Mouse (Mus musculus) liver, postnatal 0 days (tissue): ENCODE data around the gene Hist1h3d. TPM values are rescaled to one million over a fixed set of nuclear protein-coding genes. Genes with fewer than 3 reads are reported as not detected.
"Not testable (repeated sequence)": the region's sequence is repeated elsewhere in the genome, so short reads cannot be mapped to it uniquely, and the experiment has no call there.

ENCODE experiments used
- ATAC-seq: fragments of 200-750 bp; cut with Nextera tagmentation; 2 replicates; pipeline ENCODE4 v1.8.0; 2017; ENCODE audit warnings: mild to moderate bottlenecking, moderate library complexity
- DNase-seq: peaks from one replicate; pipeline ENCODE4 v3.0.0-alpha.2; 2016
- H3K27ac ChIP-seq: fragments of 300-500 bp; sonication (generic); 2 replicates; pipeline ENCODE4 v1.5.1; 2014; ENCODE audit warnings: antibody characterized with exemption, moderate library complexity, mild to moderate bottlenecking, low read depth
- H3K27me3 ChIP-seq: fragments of 300-500 bp; sonication (generic); 2 replicates; pipeline ENCODE4 v1.6.1; 2014; ENCODE audit warnings: low read length, control low read depth, mixed read lengths; ENCODE audit not compliant: insufficient read depth
- H3K36me3 ChIP-seq: fragments of 300-500 bp; sonication (generic); replicated peaks from 2 replicates; pipeline ENCODE4 v1.6.1; 2014; ENCODE audit warnings: mild to moderate bottlenecking, control low read depth, low read length, moderate library complexity, mixed read lengths; ENCODE audit not compliant: insufficient read depth
- H3K4me1 ChIP-seq: fragments of 300-500 bp; sonication (generic); 2 replicates; pipeline ENCODE4 v1.6.1; 2014; ENCODE audit warnings: antibody characterized with exemption, mild to moderate bottlenecking, control low read depth; ENCODE audit not compliant: insufficient read depth
- H3K4me2 ChIP-seq: fragments of 300-500 bp; sonication (generic); 2 replicates; pipeline ENCODE4 v1.6.1; 2014; ENCODE audit warnings: low read depth, mild to moderate bottlenecking, low read length, moderate library complexity, mixed read lengths
- H3K4me3 ChIP-seq: fragments of 300-500 bp; sonication (generic); 2 replicates; pipeline ENCODE4 v1.5.1; 2014; ENCODE audit warnings: low read depth, low read length
- H3K9ac ChIP-seq: fragments of 300-500 bp; sonication (generic); replicated peaks from 2 replicates; pipeline ENCODE4 v1.6.1; 2014; ENCODE audit warnings: mild to moderate bottlenecking, moderate library complexity
- H3K9me3 ChIP-seq: fragments of 300-500 bp; sonication (generic); 2 replicates; pipeline ENCODE4 v1.6.1; 2016; ENCODE audit warnings: mild to moderate bottlenecking, control low read depth, low read length, mixed read lengths
- CTCF ChIP-seq: sonication (generic); IDR thresholded peaks from 2 replicates; pipeline ENCODE4 v1.5.1; 2016; ENCODE audit warnings: antibody characterized with exemption, low read depth
- EP300 ChIP-seq: IDR thresholded peaks from 2 replicates; pipeline ENCODE4 v1.6.1; 2016; ENCODE audit warnings: antibody characterized with exemption, low read depth, mild to moderate bottlenecking
- WGBS: fragments of 180-500 bp; shearing (Covaris S2); extraction: QIAGEN DNeasy Blood & Tissue Kit; methylation state at CpG from one replicate; pipeline ENCODE4 v1.1.7; 2014; ENCODE audit not compliant: insufficient replicate concordance; 5-methylcytosine and 5-hydroxymethylcytosine counted together
- polyA plus RNA-seq: library from polyadenylated mRNA; unstranded; fragments of >200 nt; fragmentation: Nextera tagmentation; extraction: Ambion mirVana; gene quantifications from 2 replicates; pipeline ENCODE4 v1.2.1, GENCODE M21; 2015

The Hist1h3d gene
- polyA plus RNA-seq, 1 experiment from 2014 or later, result 5.8 TPM

GRCm38 (mm10) chr13:23530901-23531875 is 44.4 kb upstream of the Hist1h3d start, which contains the start of gene Hist1h4h:
TSS of gene Hist1h4h (plus strand) at chr13:23531050.
- Histone ChIP-seq H3K27ac (peak within 1 kb of the TSS; percentile 99), H3K4me2 (peak within 1 kb of the TSS; percentile 80), H3K9me3 (no peaks in the 10 kb centered on the region), H3K4me1 (peaks cover 19% of the 10 kb centered on the region), H3K36me3 (no peaks in the 10 kb centered on the region), H3K4me3 (peak within 1 kb of the TSS; percentile 66), H3K27me3 (no peaks in the 10 kb centered on the region), H3K9ac (peak within 1 kb of the TSS; percentile 87)
- ATAC-seq (peak; percentile 60), DNase-seq (peak; percentile 95)
- under 1% methylated on average over 54 of the region's 70 CpGs for WGBS
- TF ChIP-seq CTCF (no peak), EP300 (peak; percentile 92)

- peak; percentile 38 for DNase-seq
Observed at GRCm38 (mm10) chr13:23532262-23533075, 43.1 kb upstream of the Hist1h3d start.

GRCm38 (mm10) chr13:23533560-23534367 is 41.8 kb upstream of the Hist1h3d start, which contains the start of gene Hist1h2af:
TSS of gene Hist1h2af (plus strand) at chr13:23533906.
- Histone ChIP-seq H3K4me2 (peak within 1 kb of the TSS; percentile 80), H3K4me3 (peak within 1 kb of the TSS; percentile 66), H3K9ac (peak within 1 kb of the TSS; percentile 87), H3K4me1 (peaks cover 20% of the 10 kb centered on the region), H3K27ac (peak within 1 kb of the TSS; percentile 99)
- not testable (repeated sequence) for H3K27me3 ChIP-seq, H3K9me3 ChIP-seq, H3K36me3 ChIP-seq
- ATAC-seq, result peak; percentile 33
- DNase-seq, result peak; percentile 83
- peak; percentile 51; the same call in 1 of the 2 replicates for TF ChIP-seq EP300
- WGBS, result 0% methylated on average over 23 of the region's 53 CpGs

More at GRCm38 (mm10) chr13:23532262-23533075, 43.1 kb upstream of the Hist1h3d start:
- Histone ChIP-seq H3K27me3 (no peaks in the 10 kb centered on the region), H3K27ac (peak overlapping the region; percentile 99), H3K9ac (peak overlapping the region; percentile 87), H3K4me1 (peaks cover 20% of the 10 kb centered on the region), H3K4me3 (peak overlapping the region; percentile 66), H3K36me3 (no peaks in the 10 kb centered on the region), H3K4me2 (peak overlapping the region; percentile 80), H3K9me3 (no peaks in the 10 kb centered on the region)
- no peak for TF ChIP-seq CTCF
- no peak for TF ChIP-seq EP300
- no peak for ATAC-seq
- WGBS, result 16% methylated on average over 9 of the region's 9 CpGs

GRCm38 (mm10) chr13:23534368-23535131 is 41.0 kb upstream of the Hist1h3d start:
- Histone ChIP-seq H3K4me2 (peak overlapping the region; percentile 80), H3K4me1 (peaks cover 20% of the 10 kb centered on the region), H3K27me3 (no peaks in the 10 kb centered on the region), H3K9ac (peak overlapping the region; percentile 87), H3K36me3 (no peaks in the 10 kb centered on the region), H3K27ac (peak overlapping the region; percentile 99), H3K9me3 (no peaks in the 10 kb centered on the region), H3K4me3 (peak overlapping the region; percentile 66)
- TF ChIP-seq EP300, result no peak; the same call in none of the 2 replicates
- no peak for TF ChIP-seq CTCF
- ATAC-seq (peak; percentile 40), DNase-seq (peak; percentile 47)
- WGBS, result under 1% methylated on average over 15 of the region's 15 CpGs
